In the genomic region with DNA sequence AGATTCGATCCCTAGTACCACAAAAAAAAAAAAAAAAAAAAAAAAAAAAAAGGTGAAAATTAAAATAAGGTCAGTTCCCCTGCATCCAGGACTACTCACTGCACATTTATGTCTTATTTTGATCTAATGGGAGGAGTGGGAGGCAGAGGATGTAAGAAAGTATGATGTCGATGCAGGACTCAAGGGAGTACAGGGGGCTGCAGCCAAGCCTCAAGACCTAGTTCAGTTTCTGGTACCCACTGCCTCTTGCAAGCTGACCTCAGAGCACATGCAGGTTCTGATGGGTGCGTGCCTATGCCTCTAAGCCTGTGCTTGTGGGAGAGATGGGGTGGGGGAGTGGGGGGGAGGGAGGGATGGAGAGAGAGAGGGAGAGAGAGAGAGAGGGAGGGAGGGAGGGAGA, we compare ENCODE assay signal across 24 mouse cellular contexts. TPM values are rescaled to one million over a fixed set of nuclear protein-coding genes. Genes with fewer than 3 reads are reported as not detected.
DNase-seq lines count a peak whose midpoint lies in the region; ATAC-seq and TF ChIP-seq lines count a peak whose summit lies in the region.
"Had no signal": no experiment of that assay in that cellular context is flagged by ENCODE, and none has a peak within 500 bp of the region (broad histone marks: within the 10 kb centered on the region; RNA-seq: fewer than 3 reads in every experiment).

No protein-coding gene starts in this region.

- H3K27ac ChIP-seq in midbrain, embryonic 11.5 days (ENCODE audit: low read depth, low read length) = no peak overlapping the region
- H3K27ac ChIP-seq in midbrain, embryonic 13.5 days = no peak overlapping the region
- no peak overlapping the region for H3K27ac ChIP-seq in CH12.LX (ENCODE audit: insufficient read depth, low read depth)
- no peak overlapping the region for H3K27ac ChIP-seq in hindbrain, embryonic 16.5 days (ENCODE audit: low read depth, low read length)
- H3K27ac ChIP-seq: embryonic facial prominence, embryonic 13.5 days; embryonic facial prominence, embryonic 15.5 days; forebrain, embryonic 10.5 days; forebrain, embryonic 12.5 days had no signal

- no peak for TF ChIP-seq EP300 in CH12.LX (IDR thresholded peaks at IDR 0.05; ENCODE audit: low read length)

- dilution Hi-C loops in CH12.LX (cut with MboI; ENCODE audit: extremely low pct_ligation_motif_present, extremely low pct_unique_long_range_greater_than_20kb, low sequenced_read_pairs) = no loop called here

- TF ChIP-seq RAD21 in CH12.LX (IDR thresholded peaks at IDR 0.05; ENCODE audit: low read depth, low read length) = no peak

- no peaks in the 10 kb centered on the region for H3K9me3 ChIP-seq in midbrain, embryonic 11.5 days (ENCODE audit: control insufficient read depth, low read length)
- H3K9me3 ChIP-seq in midbrain, embryonic 13.5 days = no peaks in the 10 kb centered on the region
- no peaks in the 10 kb centered on the region for H3K9me3 ChIP-seq in CH12.LX (replicated peaks; ENCODE audit: low read length)
- H3K9me3 ChIP-seq in hindbrain, embryonic 16.5 days (ENCODE audit: control insufficient read depth, low read length) = no peaks in the 10 kb centered on the region
- H3K9me3 ChIP-seq: embryonic facial prominence, embryonic 13.5 days; embryonic facial prominence, embryonic 15.5 days; forebrain, embryonic 10.5 days; forebrain, embryonic 12.5 days had no signal

- H3K36me3 ChIP-seq in midbrain, embryonic 11.5 days (ENCODE audit: control insufficient read depth, insufficient read depth, low read length) = no peaks in the 10 kb centered on the region
- no peaks in the 10 kb centered on the region for H3K36me3 ChIP-seq in midbrain, embryonic 13.5 days
- H3K36me3 ChIP-seq in CH12.LX (replicated peaks in 1 of 2; ENCODE audit: control insufficient read depth in 1 of 2, insufficient read depth in 1 of 2, low read length in 1 of 2) = no peaks in the 10 kb centered on the region
- H3K36me3 ChIP-seq in hindbrain, embryonic 16.5 days (ENCODE audit: control insufficient read depth, insufficient read depth, low read length) = no peaks in the 10 kb centered on the region
- H3K36me3 ChIP-seq: embryonic facial prominence, embryonic 13.5 days; embryonic facial prominence, embryonic 15.5 days; forebrain, embryonic 10.5 days; forebrain, embryonic 12.5 days had no signal

- H3K4me2 ChIP-seq in midbrain, embryonic 11.5 days = no peak overlapping the region
- H3K4me2 ChIP-seq in midbrain, embryonic 13.5 days (replicated peaks) = no peak overlapping the region
- H3K4me2 ChIP-seq in CH12.LX (ENCODE audit: insufficient read depth, low read depth, poor library complexity, severe bottlenecking) = no peak overlapping the region
- H3K4me2 ChIP-seq in hindbrain, embryonic 16.5 days (ENCODE audit: low read length) = no peak overlapping the region
- H3K4me2 ChIP-seq: forebrain, embryonic 12.5 days had no signal

- peak; percentile 84 for DNase-seq in midbrain, embryonic 11.5 days (ENCODE audit: low spot score, missing footprints)
- DNase-seq in A20 (ENCODE audit: low read depth, low spot score) = peak; percentile 44
- no peak for DNase-seq in CH12.LX (ENCODE audit: extremely low read depth)
- DNase-seq in frontal cortex, postnatal 10 days (ENCODE audit: low spot score in 2 of 2) = no peak
- DNase-seq: adrenal gland, adult 8-10 months; adrenal gland, postnatal 14 days; B cell, adult 2 months; cerebellum, adult 11-12 months; cerebellum, adult 2 months; cerebellum, adult 9-10 months; cerebellum, postnatal 10 days; cerebellum, postnatal 25 days had no signal

- no peak for TF ChIP-seq POLR2A in CH12.LX (IDR thresholded peaks at IDR 0.05; ENCODE audit: low read depth, low read length)

- no peak overlapping the region for H3K9ac ChIP-seq in midbrain, embryonic 11.5 days (ENCODE audit: low read length)
- no peak overlapping the region for H3K9ac ChIP-seq in midbrain, embryonic 13.5 days (replicated peaks)
- no peak overlapping the region for H3K9ac ChIP-seq in CH12.LX (ENCODE audit: insufficient read depth, low read depth)
- H3K9ac ChIP-seq in hindbrain, embryonic 16.5 days (ENCODE audit: low read depth, low read length) = no peak overlapping the region
- H3K9ac ChIP-seq: embryonic facial prominence, embryonic 13.5 days; embryonic facial prominence, embryonic 15.5 days; forebrain, embryonic 12.5 days had no signal

- WGBS in midbrain, embryonic 11.5 days = 54% methylated on average over 3 of the region's 3 CpGs
- 76% methylated on average over 2 of the region's 3 CpGs for WGBS in midbrain, embryonic 13.5 days
- WGBS in hindbrain, embryonic 16.5 days = 68% methylated on average over 3 of the region's 3 CpGs

- no peak overlapping the region for H3K4me3 ChIP-seq in midbrain, embryonic 11.5 days (ENCODE audit: low read depth, low read length)
- no peak overlapping the region for H3K4me3 ChIP-seq in midbrain, embryonic 13.5 days (replicated peaks)
- H3K4me3 ChIP-seq in CH12.LX (replicated peaks in 1 of 3; ENCODE audit: low read depth in 2 of 3, low read length in 2 of 3, poor library complexity in 1 of 3) = no peak overlapping the region
- H3K4me3 ChIP-seq in hindbrain, embryonic 16.5 days (ENCODE audit: low read length) = no peak overlapping the region
- H3K4me3 ChIP-seq: embryonic facial prominence, embryonic 15.5 days; erythroblast, embryonic 14.5 days; forebrain, embryonic 12.5 days had no signal

- no peak for ATAC-seq in midbrain, embryonic 11.5 days (ENCODE audit: low FRiP score)
- no peak for ATAC-seq in midbrain, embryonic 13.5 days
- no peak for ATAC-seq in hindbrain, embryonic 16.5 days
- ATAC-seq: activated CD4-positive, CD25-positive, alpha-beta regulatory T cell, adult 4 months; CD4-positive, CD25-positive, alpha-beta regulatory T cell, adult 4 months; forebrain, embryonic 14.5 days; forebrain, embryonic 16.5 days; Patski had no signal

- peaks cover 10% of the 10 kb centered on the region; the same call in 1 of the 2 replicates for H3K4me1 ChIP-seq in midbrain, embryonic 11.5 days (ENCODE audit: control insufficient read depth, insufficient read depth, low read length)
- peaks cover 17% of the 10 kb centered on the region for H3K4me1 ChIP-seq in midbrain, embryonic 13.5 days (replicated peaks)
- H3K4me1 ChIP-seq in CH12.LX (ENCODE audit: control insufficient read depth in 1 of 2, insufficient read depth in 2 of 2) = peaks cover 3 to 13% of the 10 kb centered on the region in 2 experiments; a peak in 3 of 4 replicates
- H3K4me1 ChIP-seq in hindbrain, embryonic 16.5 days (ENCODE audit: control insufficient read depth, insufficient read depth, low read depth, low read length) = peaks cover 7% of the 10 kb centered on the region

- no peaks in the 10 kb centered on the region for H3K79me2 ChIP-seq in CH12.LX (replicated peaks; ENCODE audit: control insufficient read depth, extremely low read depth, insufficient read depth, poor library complexity, severe bottlenecking)

- peaks cover 4% of the 10 kb centered on the region; the same call in 1 of the 2 replicates for H3K27me3 ChIP-seq in midbrain, embryonic 11.5 days (ENCODE audit: control insufficient read depth, insufficient read depth, low read length)
- peaks cover 25% of the 10 kb centered on the region for H3K27me3 ChIP-seq in midbrain, embryonic 13.5 days
- no peaks in the 10 kb centered on the region for H3K27me3 ChIP-seq in CH12.LX (replicated peaks)
- H3K27me3 ChIP-seq in hindbrain, embryonic 16.5 days (replicated peaks; ENCODE audit: control insufficient read depth, insufficient read depth, low read length) = peaks cover 11% of the 10 kb centered on the region
- H3K27me3 ChIP-seq: Patski had no signal

- no peak for TF ChIP-seq CTCF in CH12.LX (conservative IDR thresholded peaks at IDR 0.05 in 1 of 2, IDR thresholded peaks at IDR 0.05 in 1 of 2; ENCODE audit: low read depth in 2 of 2, low read length in 2 of 2)

- in situ Hi-C loops in CH12.LX (cut with MboI; ENCODE audit: low pct_ligation_motif_present, low pct_unique_long_range_greater_than_20kb, low sequenced_read_pairs) = no loop called here

TF ChIP-seq in CH12.LX, 34 proteins besides CTCF, POLR2A, EP300 and RAD21:
- TF ChIP-seq MXI1 (IDR thresholded peaks at IDR 0.05; ENCODE audit: low read depth, low read length) (no peak), ZKSCAN1 (IDR thresholded peaks at IDR 0.05; ENCODE audit: borderline replicate concordance, low read depth, low read length) (no peak), ZNF384 (IDR thresholded peaks at IDR 0.05; ENCODE audit: low read depth, low read length) (0 out of 2 replicates have a peak, but pooled peaks have one; percentile 33)

RNA-seq across cellular contexts. Expression of a gene that starts 1.7 kb away (rescaled TPM):
- polyA plus RNA-seq in midbrain, embryonic 11.5 days (2014; fragmentation: Nextera tagmentation; extraction: Ambion mirVana) = 22.5 and 26.9 TPM in 2 replicates
- 5.6 and 12.0 TPM in 2 replicates for polyA plus RNA-seq in midbrain, embryonic 13.5 days (2015; fragmentation: Nextera tagmentation; extraction: Ambion mirVana)
- total RNA-seq in CH12.LX (2012; rRNA removed) = not detected in 2 replicates
- total RNA-seq in CH12.LX (2014; rRNA removed) = not detected in 2 replicates
- polyA plus RNA-seq in CH12.LX (2012; ENCODE audit: insufficient read length, low read depth) = 0.23 TPM in 1 of 2 replicates, not detected in the other
- 1.8 and 2.2 TPM in 2 replicates for polyA plus RNA-seq in hindbrain, embryonic 16.5 days (2015; fragmentation: Nextera tagmentation; extraction: Ambion mirVana)

RNA-seq across cellular contexts. Expression of a gene that starts 13.9 kb away (rescaled TPM):
- 739 and 783 TPM in 2 replicates for polyA plus RNA-seq in midbrain, embryonic 11.5 days (2014; fragmentation: Nextera tagmentation; extraction: Ambion mirVana)
- 772 and 835 TPM in 2 replicates for polyA plus RNA-seq in midbrain, embryonic 13.5 days (2015; fragmentation: Nextera tagmentation; extraction: Ambion mirVana)
- 213 and 233 TPM in 2 replicates for total RNA-seq in CH12.LX (2012; rRNA removed)
- 206 and 234 TPM in 2 replicates for total RNA-seq in CH12.LX (2014; rRNA removed)
- polyA plus RNA-seq in CH12.LX (2012; ENCODE audit: insufficient read length, low read depth) = 109 and 159 TPM in 2 replicates
- polyA plus RNA-seq in hindbrain, embryonic 16.5 days (2015; fragmentation: Nextera tagmentation; extraction: Ambion mirVana) = 688 and 807 TPM in 2 replicates

RNA-seq across cellular contexts. Expression of a gene that starts 20.1 kb away (rescaled TPM):
- polyA plus RNA-seq in midbrain, embryonic 11.5 days (2014; fragmentation: Nextera tagmentation; extraction: Ambion mirVana) = 54.5 and 57.0 TPM in 2 replicates
- polyA plus RNA-seq in midbrain, embryonic 13.5 days (2015; fragmentation: Nextera tagmentation; extraction: Ambion mirVana) = 56.4 and 63.7 TPM in 2 replicates
- total RNA-seq in CH12.LX (2012; rRNA removed) (27.6 and 34.1 TPM in 2 replicates), CH12.LX (2014; rRNA removed) (59.0 and 59.9 TPM in 2 replicates)
- polyA plus RNA-seq in CH12.LX (2012; ENCODE audit: insufficient read length, low read depth) = 85.8 and 95.3 TPM in 2 replicates
- polyA plus RNA-seq in hindbrain, embryonic 16.5 days (2015; fragmentation: Nextera tagmentation; extraction: Ambion mirVana) = 32.6 and 34.5 TPM in 2 replicates

RNA-seq across cellular contexts. Expression of a gene that starts 54.4 kb away (rescaled TPM):
- polyA plus RNA-seq in midbrain, embryonic 11.5 days (2014; fragmentation: Nextera tagmentation; extraction: Ambion mirVana) = 42.8 and 47.4 TPM in 2 replicates
- 50.3 and 51.3 TPM in 2 replicates for polyA plus RNA-seq in midbrain, embryonic 13.5 days (2015; fragmentation: Nextera tagmentation; extraction: Ambion mirVana)
- total RNA-seq in CH12.LX (2012; rRNA removed) (30.5 and 31.2 TPM in 2 replicates), CH12.LX (2014; rRNA removed) (41.2 and 42.8 TPM in 2 replicates)
- 30.1 and 32.2 TPM in 2 replicates for polyA plus RNA-seq in CH12.LX (2012; ENCODE audit: insufficient read length, low read depth)
- polyA plus RNA-seq in hindbrain, embryonic 16.5 days (2015; fragmentation: Nextera tagmentation; extraction: Ambion mirVana) = 30.2 and 31.4 TPM in 2 replicates

Comparison
In these comparisons a context has a peak if more than half of its experiments do, and no peak if none do; other contexts are left out.
1. DNase-seq: peak in midbrain, embryonic 11.5 days (single experiment) and A20 (single experiment); none in CH12.LX (single experiment) and frontal cortex, postnatal 10 days (0 of 2).